Mouse (Mus musculus) spleen, embryonic (tissue): ENCODE data around the gene Wscd1.

Source experiments
- CTCF ChIA-PET: fragments of 350-600 bp; sonication (Branson Sonifier 250); formaldehyde crosslinking; loops from one replicate; lab custom pipeline; 2022; lab: Charles Lee

Wscd1 gene

GRCm38 (mm10) chr11:71769744-71770143 is 20.0 kb downstream of the Wscd1 start:
- CTCF ChIA-PET = no interaction called here

- CTCF ChIA-PET = no interaction called here
Observed at GRCm38 (mm10) chr11:71770479-71770878, 20.8 kb downstream of the Wscd1 start.

- CTCF ChIA-PET = no interaction called here
Observed at GRCm38 (mm10) chr11:71771074-71771473, 21.4 kb downstream of the Wscd1 start.

GRCm38 (mm10) chr11:71772056-71772455 is 22.3 kb downstream of the Wscd1 start:
- CTCF ChIA-PET = no interaction called here

- CTCF ChIA-PET = no interaction called here
Observed at GRCm38 (mm10) chr11:71772802-71773201, 23.1 kb downstream of the Wscd1 start.

- CTCF ChIA-PET = no interaction called here
Observed at GRCm38 (mm10) chr11:71773986-71774767, 24.5 kb downstream of the Wscd1 start.

- CTCF ChIA-PET = interaction anchor here (0.6 kb wide), 1 partner anchor 75 kb away, joined by 3 read pairs; no protein-coding TSS in a partner anchor
Observed at GRCm38 (mm10) chr11:71775056-71775455, 25.3 kb downstream of the Wscd1 start.

GRCm38 (mm10) chr11:71779642-71780041 is 29.9 kb downstream of the Wscd1 start:
- CTCF ChIA-PET = interaction anchor here (0.7 kb wide), 1 partner anchor 22 kb away, joined by 4 read pairs; no protein-coding TSS in a partner anchor

GRCm38 (mm10) chr11:71781737-71782354 is 32.1 kb downstream of the Wscd1 start:
- CTCF ChIA-PET = no interaction called here

- CTCF ChIA-PET = no interaction called here
Observed at GRCm38 (mm10) chr11:71785499-71785898, 35.8 kb downstream of the Wscd1 start.

GRCm38 (mm10) chr11:71788209-71788608 is 38.5 kb downstream of the Wscd1 start:
- CTCF ChIA-PET = no interaction called here

GRCm38 (mm10) chr11:71790227-71790626 is 40.5 kb downstream of the Wscd1 start:
- CTCF ChIA-PET = no interaction called here

- CTCF ChIA-PET = no interaction called here
Observed at GRCm38 (mm10) chr11:71799206-71799605, 49.5 kb downstream of the Wscd1 start.

- CTCF ChIA-PET = no interaction called here
Observed at GRCm38 (mm10) chr11:71808521-71808920, 58.8 kb downstream of the Wscd1 start.

- CTCF ChIA-PET = no interaction called here
Observed at GRCm38 (mm10) chr11:71811828-71812227, 62.1 kb downstream of the Wscd1 start.

GRCm38 (mm10) chr11:71812921-71813320 is 63.2 kb downstream of the Wscd1 start:
- CTCF ChIA-PET = no interaction called here

GRCm38 (mm10) chr11:71814511-71814910 is 64.8 kb downstream of the Wscd1 start:
- CTCF ChIA-PET = no interaction called here

- CTCF ChIA-PET = no interaction called here
Observed at GRCm38 (mm10) chr11:71815326-71815725, 65.6 kb downstream of the Wscd1 start.

- CTCF ChIA-PET = no interaction called here
Observed at GRCm38 (mm10) chr11:71816918-71817317, 67.2 kb downstream of the Wscd1 start.

- CTCF ChIA-PET = no interaction called here
Observed at GRCm38 (mm10) chr11:71817341-71817740, 67.6 kb downstream of the Wscd1 start.

- CTCF ChIA-PET = no interaction called here
Observed at GRCm38 (mm10) chr11:71818111-71818510, 68.4 kb downstream of the Wscd1 start.

- CTCF ChIA-PET = no interaction called here
Observed at GRCm38 (mm10) chr11:71819901-71820300, 70.2 kb downstream of the Wscd1 start.

- CTCF ChIA-PET = interaction anchor here (0.6 kb wide), 1 partner anchor 514 kb away, joined by 3 read pairs; no protein-coding TSS in a partner anchor
Observed at GRCm38 (mm10) chr11:71820847-71821246, 71.1 kb downstream of the Wscd1 start.
